Mouse (Mus musculus): ENCODE measurements around the gene Zfp710.
A peak's percentile ranks its signal among the peaks of the same experiment; 100 is the strongest.
"Not testable (repeated sequence)": the region's sequence is repeated elsewhere in the genome, so short reads cannot be mapped to it uniquely, and the experiment has no call there.

Zfp710 gene

DNA sequence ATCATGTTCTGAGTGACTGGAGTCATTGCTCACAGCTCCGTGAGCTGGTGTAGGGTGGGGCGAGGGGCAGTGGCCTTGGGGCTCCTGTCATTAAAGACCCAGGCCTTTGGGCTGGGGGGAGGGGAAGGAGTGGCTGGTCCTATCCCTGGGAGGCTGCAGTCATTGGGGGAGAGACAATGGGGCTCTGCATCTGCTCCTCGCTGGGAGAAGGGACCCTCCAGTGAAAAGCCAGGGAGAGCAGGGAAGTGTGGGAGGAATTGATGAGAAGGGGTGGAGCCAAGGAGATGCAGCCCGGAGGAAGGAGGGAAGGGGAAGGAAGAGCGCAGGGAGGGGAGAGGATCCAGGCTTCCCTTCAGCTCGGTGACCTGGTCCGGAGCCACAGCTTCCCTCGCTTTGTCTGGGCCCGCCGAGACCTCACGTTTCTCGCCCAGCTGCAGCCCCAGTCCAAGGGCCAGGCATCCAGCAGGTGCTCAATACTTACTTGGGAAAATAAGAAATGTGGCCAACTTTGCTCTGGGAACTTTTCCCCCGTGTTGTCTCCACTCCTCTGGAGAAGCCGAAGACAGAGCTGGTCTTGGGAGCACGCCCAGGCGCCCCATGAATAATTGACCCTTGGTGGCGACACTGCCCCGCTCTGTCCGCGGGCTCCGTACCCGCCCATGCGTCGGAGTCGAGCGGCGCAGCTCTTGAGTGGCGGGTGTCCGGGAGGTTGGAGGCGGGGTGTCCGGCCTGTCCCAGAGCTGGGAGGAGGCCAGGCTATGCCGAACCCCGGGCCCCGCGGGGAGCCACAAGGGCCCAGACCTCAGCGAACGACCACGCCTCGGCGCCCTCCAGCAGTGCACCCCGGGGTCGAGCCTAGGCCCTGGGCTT, at the start of gene Zfp710:
TSS of gene Zfp710 (plus strand) at position 294 of the 870 bp plus-strand sequence.
- peak; percentile 84 for DNase-seq (ENCODE audit: low spot score)

DNA sequence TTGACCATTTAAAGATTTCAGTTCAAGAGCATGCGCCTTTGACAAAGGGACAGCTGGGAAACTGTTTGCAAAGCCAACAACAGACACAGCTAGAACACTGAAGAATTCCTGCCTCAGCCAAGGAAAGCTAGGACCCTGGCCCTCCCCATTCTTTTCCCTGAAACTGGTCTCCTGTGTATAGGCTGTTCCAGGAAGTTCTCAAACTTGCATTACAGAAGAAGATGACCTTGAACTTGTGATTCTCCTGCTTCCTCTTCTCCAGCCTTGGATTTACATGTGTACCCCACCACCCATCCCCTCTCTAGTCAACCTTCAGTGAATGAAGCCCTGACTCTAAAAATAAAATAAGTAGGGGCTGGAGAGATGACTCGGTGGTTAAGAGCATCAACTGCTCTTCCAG, 49.3 kb upstream of the Zfp710 start:
- no peak for DNase-seq (ENCODE audit: low spot score)

DNA sequence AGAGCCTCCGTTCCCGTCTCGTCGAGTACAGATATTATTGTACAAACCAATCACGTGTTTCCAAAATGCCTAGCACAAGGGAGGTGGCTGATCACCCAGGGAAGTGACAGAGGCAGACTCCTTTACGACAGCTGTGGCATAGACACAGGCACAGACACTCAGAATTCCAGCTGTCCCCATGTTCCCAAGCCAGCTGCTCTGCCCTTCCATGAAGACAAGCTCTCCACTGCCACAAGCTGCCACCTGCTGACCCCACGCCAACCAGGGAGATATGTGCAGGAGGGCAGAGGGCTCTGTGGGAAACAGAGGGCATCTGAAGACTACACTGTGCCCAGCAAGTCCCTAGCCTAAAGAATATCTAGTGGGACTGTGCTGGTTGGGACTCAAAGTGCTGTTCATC, 37.9 kb upstream of the Zfp710 start:
- no peak for DNase-seq (ENCODE audit: low spot score)

DNA sequence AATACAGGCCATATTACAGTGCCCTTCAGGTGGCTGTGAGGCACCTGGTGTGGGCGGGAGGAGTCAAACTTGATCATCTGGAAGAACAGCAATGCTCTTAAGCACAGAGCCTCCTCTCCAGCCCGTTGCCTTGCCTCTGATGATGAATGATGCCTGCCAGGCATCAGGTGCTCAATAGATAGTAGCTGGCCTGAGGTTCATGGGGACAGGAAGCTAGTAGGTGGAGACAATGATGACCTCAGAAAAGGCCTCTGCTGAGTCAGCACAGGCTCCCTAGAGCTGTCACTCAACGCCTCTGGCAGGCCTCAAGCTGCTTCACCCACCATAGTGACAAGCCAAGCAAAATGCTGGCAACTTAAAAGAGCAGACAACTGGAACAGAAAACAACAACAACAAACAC, 36.9 kb upstream of the Zfp710 start:
- no peak for DNase-seq (ENCODE audit: low spot score)

DNA sequence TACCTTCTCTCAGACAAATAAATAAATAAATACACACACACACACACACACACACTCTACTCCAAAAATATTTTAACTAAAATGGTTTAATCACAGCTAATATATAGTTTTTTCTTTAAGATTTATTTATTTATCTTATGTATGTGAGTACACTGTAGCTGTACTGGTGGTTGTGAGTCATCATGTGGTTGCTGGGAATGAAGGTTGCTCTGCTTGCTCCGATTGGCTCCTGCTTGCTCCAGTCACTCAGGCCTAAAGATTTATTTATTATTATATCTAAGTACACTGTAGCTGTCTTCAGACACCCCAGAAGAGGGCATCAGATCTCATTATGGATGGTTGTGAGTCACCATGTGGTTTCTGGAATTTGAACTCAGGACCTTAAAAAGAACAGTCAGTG, 36.1 kb upstream of the Zfp710 start:
- DNase-seq (ENCODE audit: low spot score), result not testable (repeated sequence)

DNA sequence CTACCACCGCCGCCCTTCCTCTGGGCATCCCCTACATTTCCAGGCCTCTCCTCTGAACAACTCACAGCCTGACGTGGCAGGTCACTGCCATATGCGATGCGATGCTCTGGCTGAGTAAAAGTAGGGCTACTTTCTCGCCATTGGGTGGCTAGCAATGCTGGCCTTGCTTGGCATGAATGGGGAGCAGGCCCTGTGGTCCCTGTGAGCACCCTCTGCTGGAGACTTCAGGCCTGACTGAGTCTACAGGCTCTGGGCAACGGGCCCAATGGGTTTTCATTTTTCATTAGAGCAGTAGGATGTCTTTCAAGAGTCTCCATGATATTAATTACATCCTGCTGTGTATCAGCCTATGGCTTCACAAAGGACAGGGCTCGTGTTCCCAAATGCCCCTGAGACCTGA, 30.1 kb upstream of the Zfp710 start:
- peak; percentile 43 for DNase-seq (ENCODE audit: low spot score)

DNA sequence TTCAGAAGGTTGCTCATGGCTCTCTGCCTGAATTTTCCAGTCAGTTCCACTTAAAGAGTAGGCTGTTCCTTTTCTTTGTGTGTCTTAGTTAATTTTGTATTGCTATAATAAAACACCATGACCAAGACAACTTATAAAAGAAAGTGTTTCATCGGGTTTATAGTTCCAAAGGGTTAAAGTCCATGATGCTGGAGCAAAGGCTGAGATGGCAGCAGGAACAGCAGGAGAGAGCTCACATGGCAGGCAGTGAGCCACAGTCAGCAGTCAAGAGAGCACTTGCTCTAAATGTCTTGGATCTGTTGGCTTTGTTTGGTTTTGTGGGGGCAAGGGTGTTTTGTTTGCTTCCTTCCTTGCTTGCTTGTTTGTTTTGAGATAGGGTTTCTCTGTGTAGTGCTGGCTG, 26.9 kb upstream of the Zfp710 start:
- DNase-seq (ENCODE audit: low spot score), result no peak

DNA sequence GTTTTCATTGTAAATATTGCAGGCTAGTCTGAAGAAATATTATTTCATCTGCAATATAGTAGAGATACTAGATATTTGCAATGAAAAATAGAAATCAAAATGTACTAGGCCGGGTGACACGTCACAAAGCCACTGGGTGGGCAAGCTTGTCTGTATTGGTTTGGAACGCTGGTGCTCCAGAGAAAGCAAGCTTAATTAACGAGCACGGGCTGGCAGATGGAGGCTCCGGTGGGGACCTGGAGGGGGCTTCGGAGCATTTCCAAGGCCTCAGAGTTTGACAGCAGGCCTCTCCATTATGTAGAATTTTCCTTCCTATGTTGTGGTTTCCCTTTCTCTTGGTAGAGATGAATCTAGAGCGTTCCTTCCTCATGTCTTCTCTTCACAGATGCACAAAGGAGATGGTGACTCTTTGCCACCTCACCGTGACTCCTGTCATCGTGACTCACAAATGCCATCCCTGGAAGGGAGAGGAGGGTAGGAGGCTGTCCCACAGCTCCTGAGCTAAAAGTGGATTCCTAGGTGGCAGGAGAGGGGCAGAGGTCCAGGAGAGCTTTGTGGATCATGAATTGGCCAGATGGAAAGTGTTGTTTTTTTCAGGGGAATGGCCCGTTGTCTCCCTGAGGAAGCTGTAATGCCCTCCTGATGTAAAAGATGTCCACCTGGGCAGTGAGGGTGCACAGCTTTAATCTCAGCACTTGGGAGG, 22.1 kb upstream of the Zfp710 start:
- DNase-seq (ENCODE audit: low spot score), result no peak

DNA sequence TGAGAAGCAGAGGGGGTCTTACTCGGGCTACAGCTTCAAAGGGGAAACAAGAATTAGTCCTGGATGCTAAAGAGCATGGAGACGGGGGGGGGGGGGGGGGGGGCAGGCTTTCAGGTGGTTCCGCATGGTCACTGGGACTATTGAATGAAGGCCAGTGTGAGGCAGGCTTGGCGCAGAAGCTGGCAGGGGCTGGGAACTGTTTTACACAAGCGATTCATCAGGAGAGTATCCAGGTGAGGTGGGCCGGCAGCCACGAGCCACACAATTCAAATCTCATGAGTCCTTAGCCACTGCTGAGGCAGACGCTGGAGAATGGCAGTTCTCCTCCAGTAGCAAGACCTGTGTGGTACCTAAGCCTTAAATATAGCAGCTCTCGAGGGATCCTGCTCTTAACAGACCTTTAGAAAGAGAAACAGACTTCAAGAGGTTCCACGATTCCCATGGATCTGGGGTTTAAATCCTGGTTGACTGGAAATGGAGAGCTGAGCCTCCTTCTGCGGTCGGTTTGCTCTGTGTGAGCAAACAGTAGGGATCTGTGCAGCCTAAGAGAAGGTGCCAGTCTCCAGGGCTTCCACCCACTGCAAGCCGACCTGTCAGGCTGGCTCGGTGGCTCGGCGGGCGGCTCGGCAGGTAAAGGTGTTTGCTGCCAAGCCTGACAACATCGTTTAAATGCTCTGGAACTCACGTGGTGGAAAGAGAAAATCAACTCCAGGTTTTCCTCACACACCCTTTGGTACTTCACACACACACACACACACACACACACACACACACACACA, 19.6 kb upstream of the Zfp710 start:
- no peak for DNase-seq (ENCODE audit: low spot score)

DNA sequence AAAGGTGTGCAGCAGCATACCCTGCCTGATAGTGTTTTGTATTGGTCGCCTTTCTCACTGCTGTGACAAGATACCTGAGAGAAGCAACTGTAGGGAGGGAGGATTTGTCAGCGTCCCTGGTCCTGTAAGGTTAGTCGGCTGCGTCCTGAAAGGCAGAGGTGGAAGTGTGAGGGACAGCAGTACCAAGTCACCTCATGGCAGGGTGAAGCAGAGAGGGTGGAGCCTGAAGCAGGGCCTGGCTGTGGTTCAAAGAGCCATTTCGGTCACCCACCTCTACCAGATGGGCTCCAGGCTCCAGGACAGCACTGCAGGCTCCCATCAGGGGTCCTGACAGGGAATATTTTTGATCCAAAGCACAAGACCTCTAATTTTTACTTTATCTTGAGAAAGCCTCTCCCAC, 13.9 kb upstream of the Zfp710 start:
- no peak for DNase-seq (ENCODE audit: low spot score)

DNA sequence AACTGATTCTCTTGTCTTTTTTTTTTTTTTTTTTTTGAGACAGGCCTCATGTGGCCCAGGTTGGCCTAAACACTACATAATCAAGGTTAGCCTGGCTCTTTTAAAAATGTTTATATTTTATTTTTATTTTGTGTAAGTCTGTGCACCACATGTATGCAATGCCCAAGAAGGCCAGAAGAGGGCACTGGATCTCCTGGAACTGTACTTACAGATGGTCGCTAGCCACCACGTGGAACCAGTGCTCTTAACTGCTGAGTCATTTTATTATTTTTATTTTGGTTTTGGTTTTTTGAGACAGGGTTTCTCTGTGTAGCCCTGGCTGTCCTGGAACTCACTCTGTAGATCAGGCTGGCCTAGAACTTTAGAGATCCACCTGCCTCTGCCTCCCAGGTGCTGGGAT, 13.1 kb upstream of the Zfp710 start:
- no peak for DNase-seq (ENCODE audit: low spot score)

DNA sequence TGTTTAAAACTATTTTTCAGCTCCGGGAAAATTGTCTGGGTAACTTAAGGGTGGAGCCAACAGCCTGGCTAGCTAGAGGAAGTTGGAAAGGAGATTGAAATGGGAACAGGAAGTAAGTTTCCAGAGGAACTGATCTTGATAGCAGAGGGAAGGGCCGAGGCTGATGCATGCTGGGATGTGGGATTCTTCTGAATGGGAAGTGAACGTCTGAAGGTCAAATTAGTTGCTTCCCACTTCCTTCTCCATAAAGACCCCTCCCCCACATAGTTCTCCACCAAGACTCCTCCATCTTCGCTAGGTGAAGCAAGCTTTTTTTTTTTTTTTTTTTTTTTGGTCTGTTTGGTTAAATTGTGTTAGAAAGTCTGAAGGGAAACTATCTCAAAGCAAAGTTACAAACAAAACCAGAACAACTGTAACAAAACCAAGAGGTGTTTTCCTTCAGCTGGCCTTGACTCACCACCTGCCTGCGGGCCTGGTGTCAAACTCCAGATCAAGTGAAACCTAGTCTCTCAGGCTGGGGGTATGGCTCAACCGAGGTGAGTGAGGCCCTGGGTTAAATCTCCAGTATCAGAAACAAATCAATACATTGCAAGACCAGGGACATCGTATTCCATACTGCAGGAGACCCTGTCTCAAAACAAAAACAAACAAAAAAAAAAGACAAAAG, 10.6 kb upstream of the Zfp710 start:
- DNase-seq (ENCODE audit: low spot score), result no peak

DNA sequence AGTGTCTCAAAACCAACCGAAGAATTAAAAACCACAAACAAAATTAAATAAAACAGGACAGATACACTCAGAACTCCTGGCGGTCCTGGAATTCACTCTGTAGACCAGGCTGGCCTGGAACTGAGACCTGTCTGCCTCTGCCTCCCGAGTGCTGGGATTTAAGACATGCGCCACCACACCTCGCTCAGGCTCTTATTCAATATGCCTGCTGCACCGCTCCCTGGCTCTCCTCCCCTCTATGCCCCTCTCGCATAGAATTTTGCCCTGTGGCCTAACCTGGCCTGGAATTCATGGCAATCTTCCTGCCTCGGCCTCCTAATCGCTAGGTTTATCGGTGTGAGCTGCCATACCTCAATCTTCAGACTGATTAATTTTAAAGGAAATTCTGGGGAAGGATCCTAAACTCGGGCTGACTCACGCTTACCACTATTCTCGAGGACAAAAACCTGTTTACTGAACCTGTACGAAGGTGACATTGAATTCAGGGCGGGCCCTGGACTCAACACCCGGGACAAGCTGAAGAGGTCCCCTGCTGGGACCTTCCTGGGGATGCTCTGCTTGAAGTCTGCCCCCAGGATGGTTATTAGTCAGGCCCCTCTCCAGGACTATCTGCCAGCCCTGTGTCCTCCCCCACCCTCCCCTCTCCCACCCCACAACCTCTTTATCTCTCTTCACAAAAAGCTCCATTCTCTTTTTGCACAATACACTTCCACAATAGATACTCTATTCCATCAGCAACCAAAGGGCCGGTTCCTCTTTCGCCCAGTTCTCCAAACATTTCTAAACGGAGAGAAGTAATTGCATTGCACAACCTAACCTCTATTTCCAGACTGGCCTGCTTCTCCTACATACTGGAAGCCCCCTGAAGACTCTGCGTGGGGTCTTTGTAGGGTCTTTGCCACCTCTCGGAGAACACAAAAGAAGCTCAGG, 9.5 kb upstream of the Zfp710 start:
- DNase-seq (ENCODE audit: low spot score), result no peak

DNA sequence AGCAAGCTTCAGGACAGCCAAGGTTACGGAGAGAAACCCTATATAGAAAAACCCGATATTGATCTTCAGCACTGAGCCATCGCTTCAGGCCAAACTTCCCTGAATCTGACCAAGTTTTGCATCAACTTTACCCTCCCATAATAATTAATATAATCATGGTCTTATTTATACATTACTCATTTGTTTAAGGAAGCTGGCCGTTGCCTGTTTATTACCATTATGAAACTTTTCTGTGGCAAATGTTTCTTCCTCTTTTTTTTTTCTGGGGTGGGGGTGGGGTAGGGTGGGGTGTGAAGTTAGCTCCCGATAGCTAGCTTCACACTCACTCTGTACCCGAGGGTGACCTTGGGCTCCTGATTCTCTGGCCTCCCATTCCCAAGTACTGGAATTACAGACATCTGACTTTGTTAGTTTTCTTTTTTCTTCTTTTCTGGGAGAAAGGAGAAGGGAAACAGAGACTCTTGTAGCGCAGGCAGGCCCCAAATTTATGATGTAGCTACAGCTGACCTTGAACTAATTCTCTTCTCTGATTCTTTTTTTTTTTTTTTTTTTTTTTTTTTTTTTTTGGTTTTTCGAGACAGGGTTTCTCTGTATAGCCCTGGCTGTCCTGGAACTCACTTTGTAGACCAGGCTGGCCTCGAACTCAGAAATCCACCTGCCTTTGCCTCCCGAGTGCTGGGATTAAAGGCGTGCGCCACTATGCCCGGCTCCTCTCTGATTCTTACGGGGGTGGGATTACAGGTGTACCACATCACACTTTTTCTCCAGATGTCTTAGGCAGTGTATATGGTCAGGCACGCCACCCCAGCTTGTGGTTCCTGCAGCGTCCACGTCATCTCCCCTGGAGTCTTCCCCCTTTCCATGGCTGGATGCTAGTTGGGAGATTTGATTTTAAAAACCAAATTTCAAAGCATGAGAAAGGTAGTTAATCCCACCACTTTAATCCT, 5.8 kb upstream of the Zfp710 start:
- DNase-seq (ENCODE audit: low spot score), result no peak

DNA sequence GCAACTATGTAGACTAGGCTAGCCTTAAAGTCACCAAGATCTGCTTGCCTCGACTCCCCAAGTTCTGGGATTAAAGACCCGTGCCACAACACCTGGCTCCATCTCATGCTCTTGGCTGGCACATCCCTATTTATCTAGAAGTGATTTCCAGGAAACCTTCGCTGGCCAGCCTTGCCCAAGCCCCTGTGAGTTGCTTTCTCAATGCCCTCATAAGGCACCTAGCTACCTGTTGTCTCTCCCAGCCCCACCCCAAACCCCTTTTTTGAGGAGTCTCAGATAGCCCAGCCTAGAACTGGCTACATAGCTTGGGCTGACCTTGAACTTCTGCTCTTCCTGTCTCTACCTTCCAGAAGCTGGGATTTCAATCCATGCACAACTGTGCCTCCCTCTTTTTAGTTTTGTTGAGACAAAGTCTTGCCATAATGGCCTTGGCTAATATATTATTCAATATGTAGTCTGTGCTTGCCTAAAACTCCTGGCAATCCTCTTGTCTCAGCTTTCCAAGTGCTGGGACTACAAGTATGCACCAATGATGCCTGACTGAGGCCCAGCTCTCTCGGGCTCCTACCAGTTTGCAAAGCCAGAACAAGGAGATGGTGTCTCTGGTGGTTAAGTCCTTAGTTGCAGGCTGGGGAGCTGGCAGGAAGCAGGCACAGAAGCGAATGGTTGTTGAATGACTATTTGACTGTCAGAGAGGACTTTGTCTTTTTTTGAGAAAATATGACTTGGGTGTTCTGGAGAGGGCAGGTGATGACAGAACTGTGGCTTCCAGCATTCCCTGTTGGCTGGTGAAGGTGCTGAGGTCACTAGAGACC, 786 bp upstream of the Zfp710 start:
- DNase-seq (ENCODE audit: low spot score), result no peak

DNA sequence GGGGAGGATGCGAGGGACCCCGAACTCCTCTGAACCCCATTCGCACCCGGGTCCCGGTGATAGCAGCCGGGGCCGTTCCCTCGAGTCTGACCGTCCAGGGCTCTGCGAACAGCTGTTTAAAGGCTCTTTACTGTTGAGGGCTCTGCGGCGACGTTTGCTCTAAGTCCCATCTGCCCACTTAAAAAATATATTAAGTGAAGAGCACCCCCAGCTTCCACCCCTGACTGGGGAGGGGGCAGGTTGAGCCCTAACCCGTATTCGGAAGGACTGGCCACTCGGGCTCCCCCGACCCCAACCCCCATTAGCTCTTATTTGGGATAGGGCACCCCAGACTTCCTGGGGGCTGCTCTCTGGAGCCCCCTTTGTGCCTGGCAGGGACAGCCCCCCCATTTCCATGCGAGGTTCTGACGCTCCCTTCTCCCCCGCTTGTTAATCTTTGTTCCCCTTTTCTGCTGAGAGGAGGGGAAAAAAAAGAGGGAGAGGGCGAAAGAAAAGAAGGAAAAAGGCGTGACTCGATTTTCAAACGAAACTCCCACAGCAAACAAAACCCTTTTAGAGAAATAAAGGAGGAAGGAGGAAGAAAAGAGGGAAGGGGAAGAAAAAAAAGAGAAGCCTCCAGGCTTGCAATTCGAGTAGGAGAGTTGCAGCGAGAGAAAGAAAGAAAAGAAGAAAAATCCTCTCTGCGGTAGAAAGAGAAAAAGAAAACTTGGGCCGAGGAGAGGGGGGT, 940 bp downstream of the Zfp710 start:
- no peak for DNase-seq (ENCODE audit: low spot score)

DNA sequence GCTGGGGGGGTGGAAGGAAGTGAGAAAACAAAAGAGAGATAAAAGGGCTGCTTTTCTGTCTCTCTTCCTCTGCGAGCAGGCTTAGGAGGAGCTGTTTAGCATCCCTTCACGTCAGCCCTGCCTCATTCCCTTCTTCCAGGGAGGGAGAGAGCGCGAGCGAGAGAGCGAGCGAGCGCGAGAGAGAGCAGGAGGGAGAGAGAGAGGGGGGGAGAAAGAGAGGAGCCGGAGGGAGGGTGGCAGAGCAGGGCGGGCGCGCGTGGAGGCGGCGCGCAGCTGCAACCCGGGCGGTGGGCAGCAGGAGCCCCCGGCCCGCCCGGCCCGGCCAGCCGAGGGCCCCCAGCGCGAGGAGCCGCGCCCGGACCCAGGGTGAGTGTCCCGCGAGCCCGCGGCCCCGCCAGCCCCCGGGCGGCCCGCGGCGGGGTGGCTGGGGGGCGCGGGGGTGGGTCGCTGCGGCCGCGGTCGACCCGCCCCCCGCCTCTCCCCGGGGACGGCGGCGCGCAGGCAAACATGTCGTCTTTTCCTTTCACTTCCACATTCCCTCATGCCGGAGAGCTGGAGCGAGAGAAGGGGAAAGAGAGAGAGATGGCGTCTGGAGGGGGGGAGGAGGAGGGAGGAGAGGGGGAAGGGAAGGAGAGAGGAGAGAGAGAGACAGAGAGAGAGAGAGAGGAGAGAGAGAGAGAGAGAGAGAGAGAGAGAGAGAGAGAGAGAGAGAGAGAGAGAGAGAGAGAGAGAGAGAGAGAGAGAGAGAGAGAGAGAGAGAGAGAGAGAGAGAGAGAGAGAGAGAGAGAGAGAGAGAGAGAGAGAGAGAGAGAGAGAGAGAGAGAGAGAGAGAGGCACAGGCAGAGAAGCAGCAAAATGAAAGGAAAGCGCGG, 1.7 kb downstream of the Zfp710 start:
- peak; percentile 65 for DNase-seq (ENCODE audit: low spot score)

Measured in ovary, postnatal 36 days (tissue).